Mouse (Mus musculus): ENCODE measurements around the gene Rbp2.

Rbp2 gene

DNA sequence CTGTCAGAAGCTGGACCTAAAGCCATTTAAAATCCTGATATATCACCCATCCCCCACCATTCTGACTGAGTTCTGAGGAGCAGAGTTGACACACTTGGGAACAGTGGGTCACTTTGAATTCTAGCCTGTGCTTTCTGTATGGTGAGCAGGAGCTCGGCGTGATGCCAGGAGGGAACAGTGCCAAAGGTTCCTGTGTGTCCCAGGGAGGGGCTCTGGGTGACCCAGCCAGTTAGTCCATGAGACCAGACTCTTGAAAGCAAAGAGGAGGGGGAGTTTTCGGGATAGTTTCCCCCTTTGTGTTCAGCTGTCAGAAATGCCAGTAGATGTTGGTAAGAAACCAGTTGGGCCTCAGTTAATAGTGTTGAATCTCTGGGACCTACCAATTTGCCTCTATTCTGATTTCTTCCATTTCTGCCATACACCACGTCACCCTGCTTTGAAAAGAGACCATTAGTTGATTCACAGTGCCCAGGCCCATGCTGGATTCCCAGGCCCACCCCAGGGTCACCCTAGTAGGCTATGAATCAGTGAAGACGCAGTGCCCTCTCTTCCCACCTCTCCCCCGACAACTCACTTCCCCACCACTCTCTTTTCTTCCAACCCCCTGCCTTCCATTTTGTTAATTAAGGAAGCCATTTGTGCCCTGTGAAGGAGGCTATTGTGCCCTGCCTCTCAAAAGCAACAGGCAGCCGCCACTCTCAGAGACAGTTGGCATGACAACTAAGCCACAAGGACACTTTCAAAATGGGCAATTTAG, 39.0 kb downstream of the Rbp2 start:
- no peak for DNase-seq (ENCODE audit: low spot score in 2 of 2)

DNA sequence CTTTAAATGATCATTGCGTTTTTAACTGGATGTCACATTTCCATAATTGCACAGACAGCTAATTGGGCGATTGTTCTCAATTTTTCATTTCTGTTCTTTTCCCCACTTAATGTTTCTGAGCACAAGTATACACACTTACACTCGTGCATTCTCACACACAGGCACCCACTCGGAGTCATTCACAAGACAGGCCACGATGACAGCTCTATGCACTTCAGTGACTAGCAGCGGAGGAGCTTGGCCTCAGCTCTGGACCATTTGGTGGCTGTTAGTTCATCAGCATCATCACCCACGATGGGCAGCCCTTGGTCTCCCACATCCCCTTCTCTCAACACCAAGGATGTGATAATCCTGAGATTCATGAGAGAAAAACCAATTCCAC, 39.6 kb downstream of the Rbp2 start:
- no peak for DNase-seq (ENCODE audit: low spot score in 2 of 2)

DNA sequence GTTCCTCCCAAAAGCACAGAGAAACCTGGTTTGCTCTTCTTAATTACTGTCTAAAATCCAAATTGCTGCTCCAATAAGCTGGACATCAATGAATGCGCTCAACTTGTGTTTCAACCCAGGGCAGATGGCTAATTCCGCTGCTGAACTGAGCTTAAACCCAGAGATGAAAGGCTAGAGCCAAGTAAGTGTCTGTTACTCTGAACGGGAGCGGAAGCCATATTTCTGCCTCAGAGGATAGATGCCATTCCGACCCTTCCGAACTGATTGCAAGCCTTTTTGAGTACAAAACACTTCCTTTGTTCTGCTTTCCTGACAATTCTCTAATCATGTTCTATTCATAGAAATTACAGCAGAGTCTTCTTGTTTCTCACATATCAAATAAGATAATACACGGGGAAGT, 41.3 kb downstream of the Rbp2 start:
- DNase-seq (ENCODE audit: low spot score in 2 of 2), result no peak

DNA sequence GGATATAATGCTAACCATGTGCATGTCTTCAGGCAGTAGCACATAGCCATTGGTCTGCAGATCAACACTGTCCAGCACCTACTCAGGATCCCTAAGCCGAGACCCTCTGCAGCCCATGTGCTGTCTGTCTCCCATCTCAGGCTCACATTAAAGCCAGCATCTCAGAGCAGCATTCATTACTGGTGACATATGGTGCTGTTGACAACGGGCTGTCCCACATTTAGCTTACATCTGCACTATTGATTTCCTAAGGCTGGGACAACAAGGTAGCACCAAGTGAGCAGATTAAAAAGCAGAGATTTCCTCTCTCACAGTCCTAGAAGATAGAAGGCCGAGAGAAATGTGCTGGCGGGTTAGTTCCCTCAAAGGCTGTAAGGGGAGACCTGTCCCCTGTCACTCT, 43.9 kb downstream of the Rbp2 start:
- no peak for DNase-seq (ENCODE audit: low spot score in 2 of 2)

GRCm38 (mm10) chr9:98530999-98531398, 45.1 kb downstream of the Rbp2 start:
- DNase-seq (ENCODE audit: low spot score in 2 of 2), result no peak

DNA sequence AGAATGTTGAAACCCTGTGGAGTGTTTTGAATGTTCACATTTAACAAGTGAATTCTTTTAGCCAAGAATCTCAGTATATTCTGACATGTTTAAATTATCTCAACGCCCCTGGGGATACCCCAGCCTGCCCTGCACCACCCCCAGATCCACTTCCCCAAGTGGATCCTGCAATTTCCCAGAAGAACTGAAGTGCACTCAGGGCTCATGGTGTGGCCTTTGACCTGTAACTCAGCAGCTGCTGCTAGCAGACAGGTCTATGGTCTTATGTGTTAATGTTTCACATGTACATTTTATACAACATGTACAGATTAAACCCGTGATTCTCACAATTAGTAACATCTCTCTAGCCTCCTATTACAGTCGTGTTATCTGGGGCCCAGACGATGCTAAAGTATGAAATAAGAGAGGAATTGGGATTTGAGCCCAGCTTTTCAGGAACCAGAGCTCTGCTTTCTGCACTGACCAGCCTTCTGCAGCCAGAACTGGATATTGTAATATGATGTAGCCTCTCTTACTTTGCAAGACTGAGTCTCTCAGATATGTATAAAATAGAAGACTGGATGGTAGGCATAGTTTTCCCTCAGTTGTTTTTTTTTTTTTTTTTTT, 48.9 kb downstream of the Rbp2 start:
- no peak for DNase-seq (ENCODE audit: low spot score in 2 of 2)

- no peak for DNase-seq (ENCODE audit: low spot score in 2 of 2)
Observed at GRCm38 (mm10) chr9:98535763-98536162, 49.8 kb downstream of the Rbp2 start.

DNA sequence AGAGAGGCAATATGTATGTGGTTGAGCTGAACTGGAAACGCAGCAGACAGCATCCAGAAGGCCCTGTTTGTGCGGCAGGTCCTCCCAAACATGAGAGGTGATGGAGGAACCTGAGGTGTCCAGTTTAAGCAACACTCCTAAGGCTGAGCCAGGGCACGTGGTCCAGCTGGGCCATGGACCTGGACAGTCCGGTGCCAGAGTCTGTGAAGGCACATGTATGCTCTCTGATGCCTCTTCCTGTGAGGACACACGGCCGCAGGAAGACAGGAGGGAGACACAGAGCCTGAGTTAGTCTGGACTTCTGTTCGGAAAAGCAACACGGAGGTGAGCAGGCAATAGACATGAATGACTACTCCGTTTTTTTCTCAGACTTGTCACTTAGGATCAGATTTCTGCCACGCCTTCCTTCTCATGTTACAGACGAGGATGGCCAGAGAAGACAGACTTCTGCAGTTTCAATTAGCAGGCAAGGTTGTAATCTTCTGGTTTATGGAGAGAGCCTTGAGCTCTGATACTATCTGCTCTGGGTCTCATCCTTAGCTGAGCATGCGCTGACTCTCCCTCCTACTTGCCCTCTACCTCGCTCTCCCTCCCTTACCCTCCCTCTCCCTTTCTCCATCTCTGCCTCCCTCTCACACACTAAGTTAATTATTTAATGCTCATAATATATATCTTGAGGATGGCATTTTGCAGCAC, 52.2 kb downstream of the Rbp2 start:
- peak in 1 of 2 experiments; percentile 1 for DNase-seq (ENCODE audit: low spot score in 2 of 2)

GRCm38 (mm10) chr9:98538713-98539360, 52.9 kb downstream of the Rbp2 start:
- peak; percentile 50 to 61 for DNase-seq (ENCODE audit: low spot score in 2 of 2)

- no peak for DNase-seq (ENCODE audit: low spot score in 2 of 2)
Observed at GRCm38 (mm10) chr9:98544042-98544441, 58.1 kb downstream of the Rbp2 start.
